19 mouse cellular contexts compared by ENCODE assay signal in the genomic region with DNA sequence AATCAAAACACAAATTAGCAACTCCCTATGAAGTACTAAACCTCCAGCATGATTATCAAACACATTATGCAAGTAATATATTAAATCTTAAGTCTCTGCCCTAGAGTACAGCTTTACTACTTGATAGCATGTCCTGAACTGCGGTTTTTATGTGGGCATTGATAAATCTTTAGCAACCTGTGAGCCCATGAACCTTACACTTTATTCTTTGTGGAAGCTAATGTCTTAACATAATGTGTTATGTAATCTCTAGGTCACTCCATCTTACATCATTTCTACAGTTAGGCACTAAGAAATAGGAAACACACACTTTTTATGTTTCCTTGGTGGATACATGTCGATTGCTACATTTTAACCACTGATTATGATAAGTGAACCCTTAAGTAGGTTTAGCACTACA.
DNase-seq lines count a peak whose midpoint lies in the region; ATAC-seq and TF ChIP-seq lines count a peak whose summit lies in the region.
"Had no signal": no experiment of that assay in that cellular context is flagged by ENCODE, and none has a peak within 500 bp of the region (broad histone marks: within the 10 kb centered on the region; RNA-seq: fewer than 3 reads in every experiment).

No protein-coding gene starts in this region.

- H3K27me3 ChIP-seq in liver, embryonic 16.5 days (ENCODE audit: control insufficient read depth, insufficient read depth, low read depth, low read length) = no peaks in the 10 kb centered on the region
- H3K27me3 ChIP-seq in intestine, postnatal 0 days (replicated peaks; ENCODE audit: control insufficient read depth, insufficient read depth, low read length) = no peaks in the 10 kb centered on the region
- H3K27me3 ChIP-seq in neural tube, embryonic 15.5 days (replicated peaks) = no peaks in the 10 kb centered on the region
- H3K27me3 ChIP-seq: embryonic facial prominence, embryonic 12.5 days; forebrain, embryonic 15.5 days; heart, embryonic 12.5 days; hindbrain, embryonic 12.5 days; Patski had no signal

- H3K4me1 ChIP-seq in liver, embryonic 16.5 days (ENCODE audit: control insufficient read depth, low read depth, low read length) = no peaks in the 10 kb centered on the region
- H3K4me1 ChIP-seq in intestine, postnatal 0 days (replicated peaks; ENCODE audit: control insufficient read depth, insufficient read depth, low read length) = no peaks in the 10 kb centered on the region
- no peaks in the 10 kb centered on the region for H3K4me1 ChIP-seq in neural tube, embryonic 15.5 days
- H3K4me1 ChIP-seq: embryonic facial prominence, embryonic 12.5 days; forebrain, embryonic 15.5 days; heart, embryonic 12.5 days; hindbrain, embryonic 12.5 days had no signal

- H3K9ac ChIP-seq in liver, embryonic 16.5 days (ENCODE audit: low read depth, low read length) = no peak overlapping the region
- no peak overlapping the region for H3K9ac ChIP-seq in intestine, postnatal 0 days (ENCODE audit: low read depth, low read length)
- no peak overlapping the region for H3K9ac ChIP-seq in neural tube, embryonic 15.5 days (replicated peaks)
- H3K9ac ChIP-seq: embryonic facial prominence, embryonic 12.5 days; forebrain, embryonic 15.5 days; heart, embryonic 12.5 days; hindbrain, embryonic 12.5 days had no signal

- H3K9me3 ChIP-seq in liver, embryonic 16.5 days (replicated peaks; ENCODE audit: control insufficient read depth, low read length) = no peaks in the 10 kb centered on the region
- no peaks in the 10 kb centered on the region for H3K9me3 ChIP-seq in intestine, postnatal 0 days (ENCODE audit: control insufficient read depth)
- no peaks in the 10 kb centered on the region for H3K9me3 ChIP-seq in neural tube, embryonic 15.5 days (replicated peaks)
- H3K9me3 ChIP-seq: embryonic facial prominence, embryonic 12.5 days; forebrain, embryonic 15.5 days; heart, embryonic 12.5 days; hindbrain, embryonic 12.5 days had no signal

- H3K4me3 ChIP-seq in liver, embryonic 16.5 days (ENCODE audit: low read depth, low read length) = no peak overlapping the region
- no peak overlapping the region for H3K4me3 ChIP-seq in intestine, postnatal 0 days (ENCODE audit: low read depth, low read length)
- no peak overlapping the region for H3K4me3 ChIP-seq in neural tube, embryonic 15.5 days (replicated peaks)
- H3K4me3 ChIP-seq: embryonic facial prominence, embryonic 12.5 days; forebrain, embryonic 15.5 days; heart, adult 2 months; heart, embryonic 12.5 days; hindbrain, embryonic 12.5 days had no signal

- H3K27ac ChIP-seq in liver, embryonic 16.5 days (ENCODE audit: low read length) = no peak overlapping the region
- H3K27ac ChIP-seq in intestine, postnatal 0 days (ENCODE audit: low read depth, low read length) = no peak overlapping the region
- H3K27ac ChIP-seq in neural tube, embryonic 15.5 days (replicated peaks) = no peak overlapping the region
- H3K27ac ChIP-seq: embryonic facial prominence, embryonic 12.5 days; forebrain, embryonic 15.5 days; heart, adult 2 months; hindbrain, embryonic 12.5 days had no signal

- intact Hi-C loops in gastrocnemius, postnatal 14 days (cut with DNase I; ENCODE audit: low total_unique reads) = no loop called here

- ATAC-seq in liver, embryonic 16.5 days (ENCODE audit: low read depth) = peak; percentile 21; the same call in 1 of the 2 replicates
- peak; percentile 97 for ATAC-seq in granulocyte monocyte progenitor cell, adult 5-6 weeks (replicated peaks; ENCODE audit: poor library complexity, severe bottlenecking)
- peak; percentile 56; the same call in 1 of the 2 replicates for ATAC-seq in intestine, postnatal 0 days
- ATAC-seq in neural tube, embryonic 15.5 days (ENCODE audit: low FRiP score) = peak; percentile 47
- ATAC-seq: activated CD4-positive, CD25-positive, alpha-beta regulatory T cell, adult 4 months; forebrain, embryonic 15.5 days; hindbrain, embryonic 16.5 days; Patski had no signal

- TF ChIP-seq CTCF in intestine, postnatal 0 days (IDR thresholded peaks at IDR 0.05; ENCODE audit: low read depth) = no peak

- 48% methylated on average over 2 of the region's 2 CpGs for WGBS in liver, embryonic 16.5 days (ENCODE audit: insufficient replicate concordance)
- WGBS in intestine, postnatal 0 days = 56% methylated on average over 2 of the region's 2 CpGs
- WGBS in neural tube, embryonic 15.5 days = 51% methylated on average over 2 of the region's 2 CpGs

- H3K36me3 ChIP-seq in liver, embryonic 16.5 days (ENCODE audit: control insufficient read depth, insufficient read depth) = no peaks in the 10 kb centered on the region
- no peaks in the 10 kb centered on the region for H3K36me3 ChIP-seq in intestine, postnatal 0 days (ENCODE audit: control insufficient read depth, insufficient read depth)
- H3K36me3 ChIP-seq in neural tube, embryonic 15.5 days = no peaks in the 10 kb centered on the region
- H3K36me3 ChIP-seq: embryonic facial prominence, embryonic 12.5 days; forebrain, embryonic 15.5 days; heart, embryonic 12.5 days; hindbrain, embryonic 12.5 days had no signal

- no peak for DNase-seq in liver
- DNase-seq in gastrocnemius, postnatal 14 days = no peak
- DNase-seq in MN1 (ENCODE audit: low spot score) = no peak
- DNase-seq: adrenal gland, postnatal 36 days; cerebellum, adult 8-10 months; cerebellum, postnatal 14 days; heart, adult 2 months; heart, postnatal 36 days had no signal

- H3K4me2 ChIP-seq in liver, embryonic 16.5 days (ENCODE audit: low read depth, low read length) = no peak overlapping the region
- H3K4me2 ChIP-seq in intestine, postnatal 0 days (replicated peaks; ENCODE audit: low read depth) = no peak overlapping the region
- no peak overlapping the region for H3K4me2 ChIP-seq in neural tube, embryonic 15.5 days
- H3K4me2 ChIP-seq: embryonic facial prominence, embryonic 12.5 days; forebrain, embryonic 15.5 days; heart, embryonic 12.5 days; hindbrain, embryonic 12.5 days had no signal

Comparison
In these comparisons a context has a peak if more than half of its experiments do, and no peak if none do; other contexts are left out.
1. ATAC-seq: peak in every context shown above with its lines; median percentile 97 in granulocyte monocyte progenitor cell, adult 5-6 weeks; 56 in intestine, postnatal 0 days; 47 in neural tube, embryonic 15.5 days; 21 in liver, embryonic 16.5 days.